23 mouse cellular contexts compared by ENCODE assay signal in genomic region chr9:22012731-22013130, GRCm38 (mm10). TPM values are rescaled to one million over a fixed set of nuclear protein-coding genes. Genes with fewer than 3 reads are reported as not detected.
A peak's percentile ranks its signal among the peaks of the same experiment; 100 is the strongest.
DNase-seq lines count a peak whose midpoint lies in the region; ATAC-seq and TF ChIP-seq lines count a peak whose summit lies in the region.
"Had no signal": no experiment of that assay in that cellular context is flagged by ENCODE, and none has a peak within 500 bp of the region (broad histone marks: within the 10 kb centered on the region; RNA-seq: fewer than 3 reads in every experiment).

No protein-coding gene starts in this region.

- no peaks in the 10 kb centered on the region for H3K4me1 ChIP-seq in forebrain, embryonic 14.5 days (ENCODE audit: control insufficient read depth, insufficient read depth, low read length)
- 0 out of 2 replicates have a peak, but pooled peaks cover 5% of the 10 kb centered on the region for H3K4me1 ChIP-seq in forebrain, embryonic 12.5 days
- H3K4me1 ChIP-seq in midbrain, embryonic 13.5 days (replicated peaks) = 0 out of 2 replicates have a peak, but pooled peaks cover 6% of the 10 kb centered on the region
- no peaks in the 10 kb centered on the region for H3K4me1 ChIP-seq in midbrain, postnatal 0 days (ENCODE audit: insufficient read depth, low read length)
- no peaks in the 10 kb centered on the region for H3K4me1 ChIP-seq in hindbrain, postnatal 0 days (ENCODE audit: insufficient read depth, low read length)
- H3K4me1 ChIP-seq in stomach, embryonic 16.5 days (ENCODE audit: control insufficient read depth, insufficient read depth, low read length) = no peaks in the 10 kb centered on the region
- H3K4me1 ChIP-seq: limb, embryonic 10.5 days had no signal

- H3K9ac ChIP-seq in forebrain, embryonic 14.5 days (ENCODE audit: low read length) = no peak overlapping the region
- no peak overlapping the region for H3K9ac ChIP-seq in forebrain, embryonic 12.5 days
- H3K9ac ChIP-seq in midbrain, embryonic 13.5 days (replicated peaks) = no peak overlapping the region
- H3K9ac ChIP-seq in midbrain, postnatal 0 days (replicated peaks; ENCODE audit: low read length, poor library complexity, severe bottlenecking) = no peak overlapping the region
- no peak overlapping the region for H3K9ac ChIP-seq in hindbrain, postnatal 0 days (replicated peaks; ENCODE audit: low read length)
- no peak overlapping the region for H3K9ac ChIP-seq in stomach, embryonic 16.5 days (ENCODE audit: low read length)
- H3K9ac ChIP-seq: liver, postnatal 0 days had no signal

- no peak overlapping the region for H3K4me2 ChIP-seq in forebrain, embryonic 14.5 days (ENCODE audit: low read length)
- no peak overlapping the region for H3K4me2 ChIP-seq in forebrain, embryonic 12.5 days
- H3K4me2 ChIP-seq in midbrain, embryonic 13.5 days (replicated peaks) = no peak overlapping the region
- H3K4me2 ChIP-seq in midbrain, postnatal 0 days (ENCODE audit: low read depth, low read length, poor library complexity, severe bottlenecking) = no peak overlapping the region
- no peak overlapping the region for H3K4me2 ChIP-seq in hindbrain, postnatal 0 days (ENCODE audit: low read depth, low read length)
- H3K4me2 ChIP-seq in stomach, embryonic 16.5 days (ENCODE audit: low read depth, low read length) = no peak overlapping the region

- WGBS in forebrain, embryonic 14.5 days = 91% methylated on average over 13 of the region's 13 CpGs
- WGBS in forebrain, embryonic 12.5 days = 92% methylated on average over 13 of the region's 13 CpGs
- WGBS in midbrain, embryonic 13.5 days = 92% methylated on average over 13 of the region's 13 CpGs
- whole genome bisulfite sequencing in midbrain, postnatal 0 days = 96% methylated on average over 12 of the region's 13 CpGs
- 82% methylated on average over 13 of the region's 13 CpGs for WGBS in hindbrain, postnatal 0 days
- WGBS in stomach, embryonic 16.5 days = 93% methylated on average over 13 of the region's 13 CpGs

- no peak overlapping the region for H3K27ac ChIP-seq in forebrain, embryonic 14.5 days (ENCODE audit: low read depth, low read length)
- H3K27ac ChIP-seq in forebrain, embryonic 12.5 days = no peak overlapping the region
- H3K27ac ChIP-seq in midbrain, embryonic 13.5 days = no peak overlapping the region
- H3K27ac ChIP-seq in midbrain, postnatal 0 days (ENCODE audit: low read depth, low read length) = no peak overlapping the region
- H3K27ac ChIP-seq in hindbrain, postnatal 0 days = no peak overlapping the region
- H3K27ac ChIP-seq in stomach, embryonic 16.5 days (ENCODE audit: low read length) = no peak overlapping the region
- H3K27ac ChIP-seq: left cerebral cortex, adult 2 months; limb, embryonic 10.5 days had no signal

- H3K9me3 ChIP-seq in forebrain, embryonic 14.5 days (replicated peaks; ENCODE audit: control insufficient read depth, low read length) = no peaks in the 10 kb centered on the region
- no peaks in the 10 kb centered on the region for H3K9me3 ChIP-seq in forebrain, embryonic 12.5 days
- H3K9me3 ChIP-seq in midbrain, embryonic 13.5 days = no peaks in the 10 kb centered on the region
- no peaks in the 10 kb centered on the region for H3K9me3 ChIP-seq in midbrain, postnatal 0 days (ENCODE audit: low read length)
- no peaks in the 10 kb centered on the region for H3K9me3 ChIP-seq in hindbrain, postnatal 0 days (ENCODE audit: low read length)
- no peaks in the 10 kb centered on the region for H3K9me3 ChIP-seq in stomach, embryonic 16.5 days (replicated peaks; ENCODE audit: control insufficient read depth, low read length)
- H3K9me3 ChIP-seq: limb, embryonic 10.5 days had no signal

- ATAC-seq in forebrain, embryonic 14.5 days = peak; percentile 26; the same call in 1 of the 2 replicates
- ATAC-seq in forebrain, embryonic 12.5 days (ENCODE audit: low FRiP score) = no peak
- ATAC-seq in midbrain, embryonic 13.5 days = peak; percentile 18
- no peak for ATAC-seq in midbrain, postnatal 0 days (ENCODE audit: low FRiP score)
- ATAC-seq in hindbrain, postnatal 0 days = peak; percentile 7; the same call in 1 of the 2 replicates
- ATAC-seq in stomach, embryonic 16.5 days (ENCODE audit: insufficient read depth, low FRiP score) = 0 out of 2 replicates have a peak, but pooled peaks have one; percentile 6
- ATAC-seq: liver, postnatal 0 days had no signal

- no peak for DNase-seq in forebrain, embryonic 14.5 days (ENCODE audit: low spot score)
- no peak for DNase-seq in midbrain, postnatal 0 days (ENCODE audit: low spot score)
- no peak for DNase-seq in hindbrain, postnatal 0 days (ENCODE audit: low spot score)
- no peak for DNase-seq in testis, postnatal 14 days (ENCODE audit: low spot score)
- DNase-seq: adrenal gland, adult 2 months; heart, adult 18-20 months; heart, postnatal 36 days; kidney, postnatal 36 days; layer of hippocampus, adult 9-11 months; liver, postnatal 0 days; lung, postnatal 10 days; retina, postnatal 1 day; thymus, postnatal 36 days had no signal

- no peaks in the 10 kb centered on the region for H3K27me3 ChIP-seq in forebrain, embryonic 14.5 days (replicated peaks; ENCODE audit: control insufficient read depth, insufficient read depth, low read length)
- H3K27me3 ChIP-seq in forebrain, embryonic 12.5 days = no peaks in the 10 kb centered on the region
- H3K27me3 ChIP-seq in midbrain, embryonic 13.5 days = no peaks in the 10 kb centered on the region
- no peaks in the 10 kb centered on the region for H3K27me3 ChIP-seq in midbrain, postnatal 0 days (ENCODE audit: insufficient read depth, low read length)
- no peaks in the 10 kb centered on the region for H3K27me3 ChIP-seq in hindbrain, postnatal 0 days (ENCODE audit: insufficient read depth, low read length)
- no peaks in the 10 kb centered on the region for H3K27me3 ChIP-seq in stomach, embryonic 16.5 days (ENCODE audit: control insufficient read depth, insufficient read depth, low read length)

- no peak for TF ChIP-seq CTCF in midbrain, postnatal 0 days (IDR thresholded peaks at IDR 0.05)
- TF ChIP-seq CTCF in hindbrain, postnatal 0 days (IDR thresholded peaks at IDR 0.05; ENCODE audit: low read depth) = no peak

- H3K36me3 ChIP-seq in forebrain, embryonic 14.5 days (ENCODE audit: control insufficient read depth, insufficient read depth, low read length) = peaks cover 92% of the 10 kb centered on the region
- H3K36me3 ChIP-seq in forebrain, embryonic 12.5 days (replicated peaks) = peaks cover 71% of the 10 kb centered on the region
- peaks cover 93% of the 10 kb centered on the region for H3K36me3 ChIP-seq in midbrain, embryonic 13.5 days
- peaks cover 83% of the 10 kb centered on the region for H3K36me3 ChIP-seq in midbrain, postnatal 0 days (ENCODE audit: insufficient read depth, low read length)
- peaks cover 65% of the 10 kb centered on the region for H3K36me3 ChIP-seq in hindbrain, postnatal 0 days (ENCODE audit: insufficient read depth, low read length)
- peaks cover 41% of the 10 kb centered on the region for H3K36me3 ChIP-seq in stomach, embryonic 16.5 days (ENCODE audit: control insufficient read depth, insufficient read depth, low read length)

- no peak overlapping the region for H3K4me3 ChIP-seq in forebrain, embryonic 14.5 days (ENCODE audit: low read depth, low read length)
- H3K4me3 ChIP-seq in forebrain, embryonic 12.5 days (replicated peaks) = no peak overlapping the region
- H3K4me3 ChIP-seq in midbrain, embryonic 13.5 days (replicated peaks) = no peak overlapping the region
- H3K4me3 ChIP-seq in midbrain, postnatal 0 days (ENCODE audit: low read depth, low read length) = no peak overlapping the region
- H3K4me3 ChIP-seq in hindbrain, postnatal 0 days (ENCODE audit: low read length) = no peak overlapping the region
- H3K4me3 ChIP-seq in stomach, embryonic 16.5 days (replicated peaks; ENCODE audit: low read length) = no peak overlapping the region
- H3K4me3 ChIP-seq: left cerebral cortex, adult 2 months; limb, embryonic 10.5 days had no signal

RNA-seq across cellular contexts. Expression of gene Prkcsh, which starts 10.1 kb away (rescaled TPM):
- 57.1 and 67.9 TPM in 2 replicates for polyA plus RNA-seq in forebrain, embryonic 14.5 days (2014; fragmentation: Nextera tagmentation; extraction: Ambion mirVana)
- polyA plus RNA-seq in forebrain, embryonic 12.5 days (2016; fragmentation: Nextera tagmentation; extraction: Ambion mirVana) = 88.5 and 95.0 TPM in 2 replicates
- polyA plus RNA-seq in midbrain, embryonic 13.5 days (2015; fragmentation: Nextera tagmentation; extraction: Ambion mirVana) = 94.7 and 99.3 TPM in 2 replicates
- 71.9 and 85.8 TPM in 2 replicates for total RNA-seq in midbrain, postnatal 0 days (2014; rRNA removed)
- polyA plus RNA-seq in midbrain, postnatal 0 days (2015; fragmentation: Nextera tagmentation; extraction: Ambion mirVana) = 62.8 and 64.9 TPM in 2 replicates
- 84.9 and 89.7 TPM in 2 replicates for total RNA-seq in hindbrain, postnatal 0 days (2014; rRNA removed)
- 67.5 and 69.7 TPM in 2 replicates for polyA plus RNA-seq in hindbrain, postnatal 0 days (2015; fragmentation: Nextera tagmentation; extraction: Ambion mirVana)
- polyA plus RNA-seq in stomach, embryonic 16.5 days (2015; fragmentation: Nextera tagmentation; extraction: Ambion mirVana) = 102 TPM in 2 replicates

RNA-seq across cellular contexts. Expression of gene Ccdc151, which starts 10.3 kb away (rescaled TPM):
- polyA plus RNA-seq in forebrain, embryonic 14.5 days (2014; fragmentation: Nextera tagmentation; extraction: Ambion mirVana) = 4.5 and 4.8 TPM in 2 replicates
- 5.0 and 5.3 TPM in 2 replicates for polyA plus RNA-seq in forebrain, embryonic 12.5 days (2016; fragmentation: Nextera tagmentation; extraction: Ambion mirVana)
- 3.9 and 4.9 TPM in 2 replicates for polyA plus RNA-seq in midbrain, embryonic 13.5 days (2015; fragmentation: Nextera tagmentation; extraction: Ambion mirVana)
- total RNA-seq in midbrain, postnatal 0 days (2014; rRNA removed) = 4.3 and 5.8 TPM in 2 replicates
- polyA plus RNA-seq in midbrain, postnatal 0 days (2015; fragmentation: Nextera tagmentation; extraction: Ambion mirVana) = 5.0 and 5.1 TPM in 2 replicates
- total RNA-seq in hindbrain, postnatal 0 days (2014; rRNA removed) = 3.3 and 6.0 TPM in 2 replicates
- 4.2 and 4.6 TPM in 2 replicates for polyA plus RNA-seq in hindbrain, postnatal 0 days (2015; fragmentation: Nextera tagmentation; extraction: Ambion mirVana)
- polyA plus RNA-seq in stomach, embryonic 16.5 days (2015; fragmentation: Nextera tagmentation; extraction: Ambion mirVana) = 0.53 and 0.59 TPM in 2 replicates
- total RNA-seq: common myeloid progenitor, adult 5-6 weeks; gastrocnemius, adult 8-10 months; heart, postnatal 36 days; megakaryocyte progenitor cell, adult 5-6 weeks had no signal
- polyA plus RNA-seq: heart, embryonic 14.5 days; liver, postnatal 0 days had no signal

RNA-seq across cellular contexts. Expression of gene Rgl3, which starts 23.5 kb away (rescaled TPM):
- polyA plus RNA-seq in forebrain, embryonic 14.5 days (2014; fragmentation: Nextera tagmentation; extraction: Ambion mirVana) = 1.3 TPM in 2 replicates
- polyA plus RNA-seq in forebrain, embryonic 12.5 days (2016; fragmentation: Nextera tagmentation; extraction: Ambion mirVana) = 2.1 and 3.4 TPM in 2 replicates
- polyA plus RNA-seq in midbrain, embryonic 13.5 days (2015; fragmentation: Nextera tagmentation; extraction: Ambion mirVana) = 1.0 and 1.4 TPM in 2 replicates
- 0.76 and 2.8 TPM in 2 replicates for total RNA-seq in midbrain, postnatal 0 days (2014; rRNA removed)
- polyA plus RNA-seq in midbrain, postnatal 0 days (2015; fragmentation: Nextera tagmentation; extraction: Ambion mirVana) = 0.85 and 1.1 TPM in 2 replicates
- total RNA-seq in hindbrain, postnatal 0 days (2014; rRNA removed) = 4.2 and 5.1 TPM in 2 replicates
- polyA plus RNA-seq in hindbrain, postnatal 0 days (2015; fragmentation: Nextera tagmentation; extraction: Ambion mirVana) = 2.5 and 3.5 TPM in 2 replicates
- 6.1 and 6.2 TPM in 2 replicates for polyA plus RNA-seq in stomach, embryonic 16.5 days (2015; fragmentation: Nextera tagmentation; extraction: Ambion mirVana)
- total RNA-seq: common myeloid progenitor, adult 5-6 weeks; megakaryocyte progenitor cell, adult 5-6 weeks had no signal

RNA-seq across cellular contexts. Expression of gene Elavl3, which starts 39.1 kb away (rescaled TPM):
- polyA plus RNA-seq in forebrain, embryonic 14.5 days (2014; fragmentation: Nextera tagmentation; extraction: Ambion mirVana) = 88.1 and 107 TPM in 2 replicates
- polyA plus RNA-seq in forebrain, embryonic 12.5 days (2016; fragmentation: Nextera tagmentation; extraction: Ambion mirVana) = 57.2 and 73.7 TPM in 2 replicates
- 84.4 and 89.4 TPM in 2 replicates for polyA plus RNA-seq in midbrain, embryonic 13.5 days (2015; fragmentation: Nextera tagmentation; extraction: Ambion mirVana)
- 215 and 239 TPM in 2 replicates for total RNA-seq in midbrain, postnatal 0 days (2014; rRNA removed)
- 75.2 and 78.7 TPM in 2 replicates for polyA plus RNA-seq in midbrain, postnatal 0 days (2015; fragmentation: Nextera tagmentation; extraction: Ambion mirVana)
- 192 and 204 TPM in 2 replicates for total RNA-seq in hindbrain, postnatal 0 days (2014; rRNA removed)
- 69.9 and 71.7 TPM in 2 replicates for polyA plus RNA-seq in hindbrain, postnatal 0 days (2015; fragmentation: Nextera tagmentation; extraction: Ambion mirVana)
- 1.9 and 2.1 TPM in 2 replicates for polyA plus RNA-seq in stomach, embryonic 16.5 days (2015; fragmentation: Nextera tagmentation; extraction: Ambion mirVana)
- total RNA-seq: common myeloid progenitor, adult 5-6 weeks; liver, adult 2 months; megakaryocyte progenitor cell, adult 5-6 weeks had no signal
- polyA plus RNA-seq: liver, adult 2 months; liver, postnatal 0 days had no signal

RNA-seq across cellular contexts. Expression of gene Epor, which starts 49.4 kb away (rescaled TPM):
- polyA plus RNA-seq in forebrain, embryonic 14.5 days (2014; fragmentation: Nextera tagmentation; extraction: Ambion mirVana) = 1.3 and 2.2 TPM in 2 replicates
- 2.0 and 4.1 TPM in 2 replicates for polyA plus RNA-seq in forebrain, embryonic 12.5 days (2016; fragmentation: Nextera tagmentation; extraction: Ambion mirVana)
- 1.4 and 2.5 TPM in 2 replicates for polyA plus RNA-seq in midbrain, embryonic 13.5 days (2015; fragmentation: Nextera tagmentation; extraction: Ambion mirVana)
- 2.7 TPM in 1 of 2 replicates, not detected in the other for total RNA-seq in midbrain, postnatal 0 days (2014; rRNA removed)
- polyA plus RNA-seq in midbrain, postnatal 0 days (2015; fragmentation: Nextera tagmentation; extraction: Ambion mirVana) = 1.7 and 1.9 TPM in 2 replicates
- 0.89 and 1.7 TPM in 2 replicates for total RNA-seq in hindbrain, postnatal 0 days (2014; rRNA removed)
- 2.3 TPM in 2 replicates for polyA plus RNA-seq in hindbrain, postnatal 0 days (2015; fragmentation: Nextera tagmentation; extraction: Ambion mirVana)
- 10.4 and 11.8 TPM in 2 replicates for polyA plus RNA-seq in stomach, embryonic 16.5 days (2015; fragmentation: Nextera tagmentation; extraction: Ambion mirVana)

Comparison
In these comparisons a context has a peak if more than half of its experiments do, and no peak if none do; other contexts are left out.
1. ATAC-seq: peak in forebrain, embryonic 14.5 days (single experiment), midbrain, embryonic 13.5 days (single experiment), hindbrain, postnatal 0 days (single experiment) and stomach, embryonic 16.5 days (single experiment); none in forebrain, embryonic 12.5 days (single experiment) and midbrain, postnatal 0 days (single experiment).